Mouse (Mus musculus) limb, embryonic 13.5 days (tissue): ENCODE results near the gene Rer1. TPM values are rescaled to one million over a fixed set of nuclear protein-coding genes. Genes with fewer than 3 reads are reported as not detected.
A peak's percentile ranks its signal among the peaks of the same experiment; 100 is the strongest.

Experiments used
- ATAC-seq: fragments of 200-750 bp; cut with Nextera tagmentation; 2 replicates; pipeline ENCODE4 v1.8.0; 2017; ENCODE audit warnings: low read depth, moderate number of reproducible peaks, moderate TSS enrichment; ENCODE audit not compliant: low FRiP score
- H3K27ac ChIP-seq: fragments of 300-500 bp; sonication (generic); 2 replicates; pipeline ENCODE4 v1.5.1; 2015; ENCODE audit warnings: inconsistent platforms, mild to moderate bottlenecking, moderate library complexity
- H3K27me3 ChIP-seq: fragments of 300-500 bp; sonication (generic); 2 replicates; pipeline ENCODE4 v1.6.1; 2015; ENCODE audit warnings: mild to moderate bottlenecking, inconsistent platforms
- H3K36me3 ChIP-seq: fragments of 300-500 bp; sonication (generic); 2 replicates; pipeline ENCODE4 v1.6.1; 2015; ENCODE audit warnings: inconsistent platforms, mild to moderate bottlenecking, moderate library complexity
- H3K4me1 ChIP-seq: fragments of 300-500 bp; sonication (generic); 2 replicates; pipeline ENCODE4 v1.6.1; 2015; ENCODE audit warnings: inconsistent platforms
- H3K4me2 ChIP-seq: fragments of 300-500 bp; sonication (generic); replicated peaks from 2 replicates; pipeline ENCODE4 v1.6.1; 2015; ENCODE audit warnings: inconsistent platforms, mild to moderate bottlenecking, moderate library complexity
- H3K4me3 ChIP-seq: fragments of 300-500 bp; sonication (generic); 2 replicates; pipeline ENCODE4 v1.5.1; 2015; ENCODE audit warnings: moderate library complexity, mild to moderate bottlenecking, inconsistent platforms
- H3K9ac ChIP-seq: fragments of 300-500 bp; sonication (generic); 2 replicates; pipeline ENCODE4 v1.6.1; 2015; ENCODE audit warnings: mild to moderate bottlenecking, inconsistent platforms
- H3K9me3 ChIP-seq: fragments of 300-500 bp; sonication (generic); 2 replicates; pipeline ENCODE4 v1.6.1; 2016; ENCODE audit warnings: inconsistent platforms
- WGBS: fragments of 180-500 bp; shearing (Covaris S2); methylation state at CpG from one replicate; pipeline ENCODE4 v1.1.7; 2015; 5-methylcytosine and 5-hydroxymethylcytosine counted together
- polyA plus RNA-seq: library from polyadenylated mRNA; unstranded; fragments of >200 nt; fragmentation: Nextera tagmentation; extraction: Ambion mirVana; gene quantifications from 2 replicates; pipeline ENCODE4 v1.2.1, GENCODE M21; 2015

Gene Rer1
- 147 and 149 TPM in 2 replicates for polyA plus RNA-seq

DNA sequence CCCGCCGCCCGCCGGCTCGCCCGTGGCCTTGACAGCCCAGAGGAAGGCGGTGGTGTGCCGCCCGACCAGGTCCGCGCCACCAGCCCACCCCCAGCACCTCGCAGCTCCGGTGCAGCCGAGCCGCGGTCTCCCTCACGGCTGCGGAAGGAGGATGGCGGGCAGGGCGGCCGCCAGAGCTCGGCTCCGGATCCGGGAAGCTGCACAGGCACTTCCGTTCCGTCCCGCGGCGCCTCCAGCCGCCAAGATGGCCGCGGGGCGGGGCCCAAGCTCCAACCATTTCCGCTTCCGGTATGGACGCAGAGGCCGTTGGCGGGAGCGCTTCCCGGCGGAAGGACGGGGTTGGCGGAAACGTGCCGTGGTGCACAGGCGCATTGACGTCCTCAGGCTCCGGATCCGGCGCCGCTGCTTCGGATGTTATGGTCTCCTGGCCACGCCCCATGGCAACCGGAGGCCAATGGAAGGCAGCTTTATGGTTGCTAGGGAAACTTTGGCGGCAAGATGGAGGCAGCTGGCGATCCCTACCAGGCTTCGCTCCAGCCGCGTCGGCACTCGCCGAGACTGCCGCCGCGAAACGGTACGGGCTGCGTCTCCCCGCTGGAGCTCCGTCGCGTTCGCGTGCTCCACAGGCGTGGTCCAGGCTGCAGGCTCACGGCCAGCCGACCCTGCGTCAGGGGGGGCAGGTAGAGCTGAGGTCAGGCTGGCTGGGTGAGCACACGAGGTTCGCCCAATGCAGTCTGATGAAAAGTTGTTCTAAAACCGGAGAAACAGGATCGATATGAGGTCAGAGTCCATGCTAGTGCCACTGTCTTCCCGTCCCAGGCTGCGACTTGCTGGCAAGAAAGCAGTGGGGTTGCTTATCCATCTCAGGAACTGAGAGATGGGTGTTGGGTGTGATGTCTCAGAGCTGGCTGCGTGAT lies at the start of gene Rer1, which contains the start of gene Morn1:
TSS of gene Rer1 (minus strand) at position 275 of the 917 bp plus-strand sequence.
TSS of gene Morn1 (plus strand) at position 470 of the 917 bp plus-strand sequence.
- peak within 1 kb of the TSS; percentile 93 for H3K27ac ChIP-seq
- WGBS, result under 1% methylated on average over 85 of the region's 85 CpGs
- ATAC-seq, result peak; percentile 97

DNA sequence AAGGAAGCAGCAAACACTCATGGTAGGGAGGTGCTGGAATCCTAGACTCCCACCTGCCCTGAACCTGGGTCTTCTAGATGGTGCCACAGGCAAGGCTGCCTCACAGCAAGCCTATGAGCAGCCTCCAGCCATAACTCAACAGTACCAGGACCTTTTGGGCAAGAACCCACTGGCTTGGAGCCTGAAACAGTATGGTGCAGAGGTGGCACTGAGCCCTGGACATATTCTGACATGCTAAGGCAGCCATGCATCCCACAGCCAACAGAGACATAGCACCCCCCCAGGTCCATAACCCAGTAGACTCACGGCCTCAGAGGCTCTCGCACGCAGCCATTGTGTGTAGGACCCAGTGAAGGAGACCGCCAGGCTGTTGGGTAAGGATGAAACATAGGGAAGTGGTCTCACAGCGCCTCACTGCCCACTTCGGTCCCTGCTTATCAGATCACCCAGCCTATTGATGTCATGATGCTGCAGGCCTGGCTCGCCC lies 48.5 kb upstream of the Rer1 start:
- no peak for ATAC-seq
- 86% methylated on average over 7 of the region's 7 CpGs for WGBS

More for the DNA sequence above, at the start of gene Rer1, which contains the start of gene Morn1:
- peak within 1 kb of the TSS; percentile 91 for H3K9ac ChIP-seq
- H3K4me2 ChIP-seq, result peak within 1 kb of the TSS; percentile 86
- peaks cover 38% of the 10 kb centered on the region for H3K36me3 ChIP-seq
- no peaks in the 10 kb centered on the region for H3K9me3 ChIP-seq
- H3K4me3 ChIP-seq, result peak within 1 kb of the TSS; percentile 96
- H3K4me1 ChIP-seq, result peaks cover 31% of the 10 kb centered on the region
- no peaks in the 10 kb centered on the region for H3K27me3 ChIP-seq

DNA sequence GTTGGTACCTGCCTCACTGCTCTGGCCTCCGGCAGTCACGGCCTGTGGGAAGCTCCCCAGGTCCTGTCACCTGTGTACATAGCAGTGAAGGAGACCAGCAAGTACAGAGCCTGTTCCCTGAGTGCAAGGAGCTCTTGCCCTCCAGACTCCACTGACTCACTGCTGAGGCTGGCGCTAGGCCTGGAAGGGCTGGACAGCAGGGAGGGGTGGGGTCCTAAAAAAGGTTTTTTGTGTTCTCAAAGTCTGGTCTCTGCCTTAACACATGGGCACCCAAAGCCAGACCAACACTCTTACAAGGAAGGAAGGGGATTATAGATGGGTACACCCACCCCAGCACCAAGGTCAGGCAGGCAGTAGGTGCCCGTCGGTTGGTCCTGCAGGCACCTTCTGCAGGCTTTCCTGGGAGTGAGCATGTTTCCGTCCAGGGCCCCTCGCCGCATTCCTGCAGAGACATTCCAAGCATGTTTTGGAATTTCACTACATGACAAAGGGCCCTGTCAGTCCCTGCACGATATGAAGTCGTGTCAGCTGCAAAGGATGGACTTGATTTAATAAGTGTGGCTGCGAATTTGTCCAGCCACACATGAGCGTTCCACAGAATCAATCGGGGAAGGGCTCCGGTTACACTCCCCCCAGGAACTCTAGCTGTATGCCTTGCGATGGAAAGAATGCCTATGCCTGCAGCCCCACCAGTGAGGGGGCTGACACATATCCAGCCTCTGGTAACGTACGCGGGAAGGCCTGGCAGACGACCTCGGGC lies 47.7 kb upstream of the Rer1 start:
- H3K9ac ChIP-seq, result no peak overlapping the region; the same call in 1 of the 2 replicates
- ATAC-seq, result peak; percentile 67
- WGBS, result 11% methylated on average over 20 of the region's 20 CpGs
- H3K4me1 ChIP-seq, result peaks cover 84% of the 10 kb centered on the region
- H3K9me3 ChIP-seq, result no peaks in the 10 kb centered on the region
- peak overlapping the region; percentile 10; the same call in 1 of the 2 replicates for H3K4me2 ChIP-seq
- no peaks in the 10 kb centered on the region for H3K27me3 ChIP-seq
- H3K36me3 ChIP-seq, result no peaks in the 10 kb centered on the region
- H3K4me3 ChIP-seq, result no peak overlapping the region
- H3K27ac ChIP-seq, result peak overlapping the region; percentile 90

More for the DNA sequence above, 48.5 kb upstream of the Rer1 start:
- Histone ChIP-seq H3K4me3 (no peak overlapping the region), H3K27ac (peak overlapping the region; percentile 90), H3K4me2 (no peak overlapping the region), H3K9me3 (no peaks in the 10 kb centered on the region), H3K36me3 (no peaks in the 10 kb centered on the region), H3K27me3 (no peaks in the 10 kb centered on the region), H3K4me1 (peaks cover 89% of the 10 kb centered on the region), H3K9ac (peak overlapping the region; percentile 5; the same call in 1 of the 2 replicates)

DNA sequence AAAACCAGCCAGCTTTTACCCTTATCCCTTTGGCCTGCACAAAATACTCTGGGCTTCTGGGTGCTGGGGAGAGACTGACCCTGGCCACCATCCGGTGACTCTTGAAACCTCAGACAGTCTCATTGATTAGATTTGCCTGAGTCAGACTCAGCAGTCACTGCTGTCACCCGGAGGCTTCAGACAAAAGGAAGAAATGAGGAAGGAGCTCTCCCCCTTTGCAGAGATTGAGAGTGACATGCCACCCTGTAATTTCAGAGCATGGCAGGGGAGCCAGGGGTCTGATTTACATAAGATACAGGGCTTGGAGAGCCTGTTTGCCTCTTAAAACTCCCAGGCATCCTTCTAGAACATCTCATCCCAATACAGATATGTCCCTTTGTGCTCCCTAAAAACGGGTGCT lies 47.0 kb upstream of the Rer1 start:
- Histone ChIP-seq H3K27me3 (no peaks in the 10 kb centered on the region), H3K4me1 (peaks cover 78% of the 10 kb centered on the region), H3K4me3 (no peak overlapping the region), H3K9me3 (no peaks in the 10 kb centered on the region), H3K27ac (peak overlapping the region; percentile 90), H3K36me3 (no peaks in the 10 kb centered on the region), H3K9ac (no peak overlapping the region; the same call in 1 of the 2 replicates), H3K4me2 (no peak overlapping the region)
- WGBS, result 45% methylated on average over 3 of the region's 3 CpGs
- no peak for ATAC-seq

DNA sequence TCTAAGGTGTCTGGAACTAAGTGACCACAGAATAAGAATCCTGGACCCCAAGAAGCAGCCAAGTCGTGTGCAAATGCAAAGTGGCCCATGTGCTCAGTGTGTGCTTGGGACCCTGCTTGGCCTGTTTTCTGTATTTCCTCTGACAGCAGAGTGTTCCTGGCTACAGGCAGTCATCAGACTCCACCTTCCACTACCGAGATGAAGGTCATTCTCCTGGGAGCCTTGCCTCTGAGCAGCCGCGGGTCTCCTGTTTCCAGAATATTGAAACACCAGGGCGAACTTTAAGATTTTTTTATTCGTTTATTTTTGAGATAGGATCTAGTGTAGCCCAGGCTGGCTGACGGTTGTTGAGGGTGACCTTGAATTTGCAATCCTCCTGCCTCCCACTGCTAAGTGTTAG lies 44.4 kb upstream of the Rer1 start:
- Histone ChIP-seq H3K27me3 (no peaks in the 10 kb centered on the region), H3K4me3 (no peak overlapping the region), H3K9me3 (no peaks in the 10 kb centered on the region), H3K4me2 (no peak overlapping the region), H3K36me3 (no peaks in the 10 kb centered on the region), H3K4me1 (peaks cover 78% of the 10 kb centered on the region), H3K9ac (no peak overlapping the region), H3K27ac (peak overlapping the region; percentile 70)
- no peak for ATAC-seq
- WGBS, result 72% methylated on average over 7 of the region's 7 CpGs

DNA sequence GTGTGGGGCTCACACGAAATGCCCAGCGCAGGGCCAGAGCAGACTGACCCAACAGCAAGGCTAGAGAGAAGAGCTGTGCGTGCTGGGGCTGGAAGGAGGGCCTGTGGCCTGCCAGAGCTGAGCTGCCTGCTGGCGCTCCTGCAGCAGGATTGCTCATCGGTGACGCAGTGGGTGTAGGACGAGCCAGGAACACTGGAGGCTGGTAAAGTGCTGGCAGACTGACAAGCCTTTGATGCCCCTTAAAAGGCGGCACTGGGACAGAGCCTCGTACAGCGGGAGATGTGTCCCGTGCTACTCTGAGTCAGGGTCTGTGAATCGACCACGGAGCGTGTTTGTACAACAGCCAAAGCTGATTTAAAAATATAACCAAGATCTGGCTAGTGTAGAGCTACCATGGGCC lies 43.8 kb upstream of the Rer1 start:
- peak overlapping the region; percentile 53 for H3K9ac ChIP-seq

DNA sequence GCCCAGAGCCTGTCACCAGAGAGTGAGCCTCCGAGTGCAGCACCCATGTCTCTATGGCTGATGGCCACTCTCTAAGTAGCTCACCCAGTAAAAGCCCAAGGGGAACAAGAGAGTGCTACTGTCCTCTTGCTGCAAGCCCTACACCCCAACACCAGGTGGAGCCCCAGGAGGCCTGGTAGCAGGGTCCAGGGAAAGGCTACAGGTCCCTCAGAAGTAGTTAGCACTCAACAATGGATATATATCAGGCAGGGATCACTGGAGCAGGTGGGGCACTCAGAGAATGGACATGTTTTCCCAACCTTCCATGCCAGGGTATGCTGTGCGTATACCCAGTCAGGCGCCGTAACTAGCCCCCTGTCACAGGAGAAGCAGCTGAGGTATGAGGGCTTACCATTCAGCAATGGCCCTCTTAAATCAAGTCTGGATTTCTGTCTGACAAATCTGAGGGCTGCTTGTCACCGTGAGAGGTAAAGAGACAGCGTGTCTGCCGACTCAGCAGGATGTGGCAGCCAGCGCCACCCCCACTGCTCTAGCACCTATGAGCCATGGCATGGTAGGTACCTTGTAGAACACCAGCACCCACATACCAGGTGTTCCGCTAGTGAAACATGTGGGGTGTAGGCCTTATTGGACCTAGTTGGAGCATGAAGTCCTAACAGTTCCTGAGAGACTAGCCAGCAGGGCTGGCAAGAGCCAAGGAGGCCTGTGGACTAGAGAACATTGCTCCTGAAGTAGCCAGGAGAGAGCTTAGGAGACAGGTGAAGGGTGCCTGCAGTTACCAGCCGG lies 43.1 kb upstream of the Rer1 start:
- Histone ChIP-seq H3K9ac (peak overlapping the region; percentile 53), H3K36me3 (no peaks in the 10 kb centered on the region), H3K4me3 (no peak overlapping the region), H3K4me1 (peaks cover 78% of the 10 kb centered on the region), H3K27ac (peak overlapping the region; percentile 70), H3K9me3 (no peaks in the 10 kb centered on the region), H3K4me2 (no peak overlapping the region), H3K27me3 (no peaks in the 10 kb centered on the region)
- 91% methylated on average over 10 of the region's 10 CpGs for WGBS
- ATAC-seq, result no peak

More for the DNA sequence above, 43.8 kb upstream of the Rer1 start:
- peak overlapping the region; percentile 70 for H3K27ac ChIP-seq
- no peaks in the 10 kb centered on the region for H3K9me3 ChIP-seq
- peaks cover 78% of the 10 kb centered on the region for H3K4me1 ChIP-seq
- H3K27me3 ChIP-seq, result no peaks in the 10 kb centered on the region
- WGBS, result 64% methylated on average over 14 of the region's 14 CpGs
- no peak for ATAC-seq
- H3K36me3 ChIP-seq, result no peaks in the 10 kb centered on the region
- H3K4me3 ChIP-seq, result no peak overlapping the region
- H3K4me2 ChIP-seq, result no peak overlapping the region

DNA sequence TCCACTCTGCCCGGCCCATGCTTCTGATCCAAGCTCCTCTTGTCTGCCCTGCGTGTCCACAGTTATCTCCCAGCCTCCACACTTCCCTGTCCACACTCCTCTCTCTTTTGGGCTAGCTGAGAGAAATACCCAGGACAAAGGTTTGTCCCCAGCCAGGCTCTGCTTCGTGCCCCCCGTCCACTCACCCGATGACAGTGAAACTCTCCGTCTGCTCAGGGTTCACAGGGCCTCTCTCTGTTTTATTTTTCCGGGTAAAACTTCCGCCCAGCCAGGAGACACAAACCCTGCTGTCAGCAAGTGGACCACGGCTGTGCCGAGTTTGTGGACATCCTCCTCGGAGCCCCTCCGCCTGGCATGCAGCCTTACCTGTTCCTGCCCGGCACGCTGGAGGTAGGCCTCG lies 42.2 kb upstream of the Rer1 start:
- no peak for ATAC-seq
- WGBS, result 92% methylated on average over 15 of the region's 15 CpGs
- no peaks in the 10 kb centered on the region for H3K36me3 ChIP-seq
- no peaks in the 10 kb centered on the region for H3K27me3 ChIP-seq
- H3K9ac ChIP-seq, result no peak overlapping the region
- H3K27ac ChIP-seq, result no peak overlapping the region
- no peak overlapping the region for H3K4me3 ChIP-seq
- H3K4me1 ChIP-seq, result peaks cover 78% of the 10 kb centered on the region
- no peak overlapping the region for H3K4me2 ChIP-seq
- H3K9me3 ChIP-seq, result no peaks in the 10 kb centered on the region

DNA sequence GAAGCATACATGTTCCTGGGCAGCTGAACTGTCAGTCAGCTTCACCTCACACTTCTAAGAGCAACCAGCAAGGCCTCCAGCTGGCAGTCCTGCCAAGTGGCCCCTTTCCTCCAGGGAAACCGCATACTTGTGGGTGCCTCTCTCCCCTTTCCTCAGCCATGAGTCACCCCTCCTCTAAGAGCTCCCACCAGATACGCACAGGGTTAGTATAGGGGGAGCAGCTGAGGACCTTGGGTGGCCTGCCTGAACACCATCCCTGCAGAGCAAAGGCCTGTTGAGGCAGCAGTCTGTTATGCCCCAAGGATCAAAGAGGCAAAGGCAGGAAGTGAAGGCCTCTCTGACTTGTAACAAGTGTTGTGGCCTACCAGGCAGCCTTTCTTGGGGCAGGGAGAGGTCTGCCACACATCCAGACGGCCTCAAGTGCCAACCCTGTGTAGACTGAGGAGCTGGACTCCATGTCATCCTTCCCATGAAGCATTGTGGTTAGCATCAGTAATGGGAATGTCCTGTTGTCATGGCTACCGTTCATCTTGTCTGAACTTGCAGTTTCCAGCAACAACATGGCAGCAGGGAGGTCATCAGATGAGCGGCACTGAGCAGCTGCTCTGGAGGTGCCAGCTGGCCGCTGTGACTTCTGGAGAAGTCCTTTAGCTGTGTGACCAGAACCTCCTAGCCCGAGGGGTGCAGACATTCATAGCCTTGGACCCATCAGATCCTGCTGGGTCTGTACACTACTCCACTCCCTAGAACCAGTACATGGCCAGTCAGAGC lies 40.6 kb upstream of the Rer1 start:
- H3K4me3 ChIP-seq, result no peak overlapping the region
- WGBS, result 71% methylated on average over 7 of the region's 7 CpGs

DNA sequence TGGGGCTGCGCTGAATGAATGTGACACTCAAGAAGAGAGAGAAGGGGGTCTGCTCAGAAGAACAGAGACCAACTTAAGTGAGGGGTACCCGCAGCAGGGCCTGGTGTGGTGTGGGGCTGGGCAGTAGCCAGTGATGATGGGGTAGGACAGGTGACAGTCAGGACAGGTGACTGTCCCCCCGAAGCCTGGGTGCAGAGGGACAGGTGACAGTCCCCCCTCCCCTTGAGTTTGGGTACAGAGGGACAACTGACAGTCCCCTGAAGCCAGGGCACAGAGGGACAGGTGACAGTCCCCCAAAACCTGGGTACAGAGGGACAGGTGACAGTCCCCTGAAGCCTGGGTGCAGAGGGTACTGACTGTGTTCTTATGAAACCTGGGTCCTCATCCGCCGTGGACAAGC lies 40.0 kb upstream of the Rer1 start:
- Histone ChIP-seq H3K9ac (no peak overlapping the region; the same call in 1 of the 2 replicates), H3K4me1 (peaks cover 83% of the 10 kb centered on the region), H3K27ac (no peak overlapping the region), H3K4me3 (no peak overlapping the region), H3K4me2 (no peak overlapping the region), H3K36me3 (no peaks in the 10 kb centered on the region), H3K27me3 (no peaks in the 10 kb centered on the region), H3K9me3 (no peaks in the 10 kb centered on the region)
- no peak for ATAC-seq
- WGBS, result 85% methylated on average over 5 of the region's 5 CpGs

More for the DNA sequence above, 40.6 kb upstream of the Rer1 start:
- no peak for ATAC-seq
- H3K4me1 ChIP-seq, result peaks cover 77% of the 10 kb centered on the region
- H3K9ac ChIP-seq, result no peak overlapping the region; the same call in 1 of the 2 replicates
- H3K4me2 ChIP-seq, result no peak overlapping the region
- H3K27ac ChIP-seq, result peak overlapping the region; percentile 15
- H3K36me3 ChIP-seq, result no peaks in the 10 kb centered on the region
- H3K27me3 ChIP-seq, result no peaks in the 10 kb centered on the region
- H3K9me3 ChIP-seq, result no peaks in the 10 kb centered on the region

DNA sequence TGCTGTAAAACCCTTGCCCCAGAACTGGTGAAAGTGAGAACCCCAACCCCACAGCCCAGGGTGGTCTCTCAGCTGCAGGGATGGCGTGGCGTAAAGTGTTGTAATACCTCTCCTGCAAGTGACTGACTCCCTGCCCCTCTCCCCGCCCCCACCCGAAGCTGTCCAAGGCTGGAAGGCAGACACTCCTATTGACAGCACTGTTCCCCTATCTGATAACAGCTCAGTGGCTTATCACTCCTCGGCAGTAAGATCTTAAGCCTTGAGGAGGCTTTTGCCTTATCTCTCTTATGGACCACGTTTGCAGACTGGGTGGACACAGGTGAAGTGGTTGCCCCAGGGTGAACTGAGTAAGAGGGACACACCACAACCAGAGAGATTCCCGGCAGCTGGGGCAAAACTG lies 39.1 kb upstream of the Rer1 start:
- Histone ChIP-seq H3K9ac (no peak overlapping the region; the same call in 1 of the 2 replicates), H3K36me3 (no peaks in the 10 kb centered on the region), H3K27me3 (no peaks in the 10 kb centered on the region), H3K4me3 (no peak overlapping the region), H3K4me2 (no peak overlapping the region), H3K27ac (no peak overlapping the region), H3K4me1 (peaks cover 85% of the 10 kb centered on the region), H3K9me3 (no peaks in the 10 kb centered on the region)
- ATAC-seq, result no peak
- WGBS, result 37% methylated on average over 7 of the region's 7 CpGs
